Mouse (Mus musculus) cerebellum, adult (tissue): ENCODE data around the gene Grik5.

Experiments
- ATAC-seq: cut with Nextera tagmentation; 2 replicates; pipeline ENCODE4 v1.9.2; 2017; ENCODE audit warnings: mild to moderate bottlenecking, moderate library complexity, mixed read lengths; ENCODE audit not compliant: insufficient number of reproducible peaks, low FRiP score, low TSS enrichment

Gene Grik5

GRCm38 (mm10) chr7:25071979-25072715 is at the start of gene Grik5, which contains the start of gene Zfp574:
Grik5 (minus strand) TSS chr7:25072346.
Zfp574 (plus strand) TSS chr7:25072567.
- ATAC-seq: no peak

DNA sequence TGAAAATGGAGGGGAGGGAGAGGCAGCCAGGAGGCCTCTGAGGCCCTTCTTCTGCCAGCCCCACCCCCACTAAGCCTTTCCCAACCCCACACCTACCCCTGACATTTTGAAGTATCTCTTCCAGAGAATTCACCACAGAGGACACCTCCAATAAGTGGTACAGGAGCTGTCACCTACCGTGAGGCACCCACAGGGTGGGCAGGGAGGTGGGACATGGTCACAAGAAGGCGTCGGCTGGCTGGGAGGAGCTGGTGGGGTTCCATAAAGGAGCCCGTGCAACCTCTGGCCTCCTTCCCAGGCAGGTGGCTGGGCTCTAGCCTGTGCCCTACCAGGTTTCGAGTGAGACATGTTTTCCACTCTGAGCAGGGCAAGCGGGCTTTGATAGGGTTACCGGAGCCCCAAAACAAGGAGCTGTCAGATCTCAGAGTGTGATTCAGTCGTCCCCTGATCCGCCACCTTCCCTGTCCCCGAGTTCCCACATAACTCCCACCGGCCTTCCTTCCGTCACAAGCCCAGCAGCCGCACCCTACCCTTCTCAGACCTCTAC is 49.2 kb upstream of the Grik5 start:
- no peak for ATAC-seq

DNA sequence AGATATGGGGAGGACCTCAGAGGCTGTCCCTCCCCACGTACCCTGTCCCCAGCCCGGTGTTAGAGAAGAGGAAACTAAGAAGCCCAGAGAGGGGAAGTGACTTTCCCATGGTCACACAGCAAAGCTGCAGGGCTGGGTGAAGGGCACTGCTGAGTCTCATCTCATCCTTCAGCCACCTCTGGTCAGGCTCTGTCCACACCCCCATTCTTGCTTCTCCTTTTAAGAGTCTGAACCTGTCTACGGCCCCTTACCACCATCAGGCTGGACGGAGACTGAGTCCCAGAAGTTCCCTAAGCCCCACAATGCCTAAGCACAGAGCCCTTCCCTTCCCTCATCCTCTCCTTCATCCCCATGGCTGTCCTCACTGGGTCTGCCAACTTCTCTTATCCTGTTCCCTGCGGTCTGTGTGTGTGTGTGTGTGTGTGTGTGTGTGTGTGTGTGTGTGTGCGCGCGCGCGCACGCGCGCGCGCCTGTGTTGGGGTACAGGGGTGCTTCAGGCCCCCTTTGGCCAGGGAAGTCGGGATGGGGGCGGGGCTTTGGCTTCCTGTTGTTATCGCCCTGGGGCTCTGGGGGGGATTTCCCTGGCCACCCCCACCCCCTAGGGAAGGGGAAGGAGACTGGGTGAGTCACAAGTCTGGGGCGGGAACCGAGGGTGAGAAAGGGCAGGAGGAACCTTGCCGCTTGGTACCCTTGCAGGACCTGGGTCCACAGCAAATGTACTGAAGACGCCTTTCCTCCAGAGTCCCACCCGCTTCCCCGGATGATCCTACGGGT is 48.1 kb upstream of the Grik5 start:
- ATAC-seq: no peak

- no peak for ATAC-seq
Measured at GRCm38 (mm10) chr7:25112956-25113603, 40.9 kb upstream of the Grik5 start.

DNA sequence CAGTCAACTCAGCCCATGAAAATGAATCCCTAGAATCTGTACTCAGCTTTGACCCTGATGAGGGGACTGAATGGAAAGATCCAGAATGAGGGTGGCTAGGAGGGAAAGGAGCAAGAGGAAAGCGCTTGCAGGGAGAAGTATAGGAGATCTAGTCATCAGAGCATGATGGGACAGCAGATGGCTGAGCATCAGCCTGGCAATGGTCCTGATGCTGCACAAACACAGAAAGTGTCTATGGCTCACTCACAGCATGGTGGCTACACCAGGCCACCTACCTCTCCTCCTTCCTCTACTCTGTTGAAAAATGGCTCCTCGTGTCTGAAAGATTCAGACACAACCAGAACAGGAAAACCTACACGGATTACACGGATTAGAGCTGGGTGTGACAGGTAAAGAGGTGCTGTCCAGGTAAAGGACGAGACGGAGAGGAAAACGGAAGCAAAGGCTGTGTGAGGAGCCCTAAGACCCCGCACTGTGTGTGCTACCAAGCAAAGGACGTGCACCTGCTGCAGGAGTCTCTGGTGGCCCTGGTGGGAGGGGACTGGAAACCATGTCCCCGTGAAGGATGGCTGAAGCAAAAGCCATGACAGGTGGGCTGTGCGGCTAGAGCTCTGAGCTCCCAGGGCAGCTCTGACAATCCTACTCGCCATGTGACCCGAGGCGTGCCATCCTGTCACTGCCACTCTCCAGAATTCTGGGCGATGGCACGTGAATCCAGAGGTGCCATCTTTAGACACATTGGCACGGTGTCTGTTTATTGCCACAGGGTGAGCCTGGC is 40.2 kb upstream of the Grik5 start:
- peak; percentile 47; the same call in 1 of the 2 replicates for ATAC-seq

GRCm38 (mm10) chr7:25110336-25110735 is 38.2 kb upstream of the Grik5 start:
- ATAC-seq: no peak

DNA sequence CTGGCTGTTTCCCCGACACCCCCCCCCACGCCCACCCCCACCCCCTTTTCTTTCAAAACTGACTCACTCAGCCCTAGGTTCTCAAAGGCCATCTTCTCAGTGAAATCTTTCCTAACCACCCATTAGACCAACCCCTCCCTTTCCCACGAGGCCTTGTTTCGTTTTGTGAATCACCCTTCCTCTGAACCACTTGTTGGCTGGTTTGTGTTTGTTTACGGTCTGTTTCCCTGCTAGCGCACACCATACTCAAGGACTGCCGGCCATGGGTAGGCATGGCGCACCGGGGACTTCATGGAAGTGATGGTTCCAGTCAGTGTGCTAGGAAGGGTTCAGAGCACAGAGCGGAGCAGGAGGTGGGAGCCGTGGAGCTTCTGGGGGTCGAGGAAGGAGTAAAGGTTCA is 37.2 kb upstream of the Grik5 start:
- ATAC-seq: no peak

DNA sequence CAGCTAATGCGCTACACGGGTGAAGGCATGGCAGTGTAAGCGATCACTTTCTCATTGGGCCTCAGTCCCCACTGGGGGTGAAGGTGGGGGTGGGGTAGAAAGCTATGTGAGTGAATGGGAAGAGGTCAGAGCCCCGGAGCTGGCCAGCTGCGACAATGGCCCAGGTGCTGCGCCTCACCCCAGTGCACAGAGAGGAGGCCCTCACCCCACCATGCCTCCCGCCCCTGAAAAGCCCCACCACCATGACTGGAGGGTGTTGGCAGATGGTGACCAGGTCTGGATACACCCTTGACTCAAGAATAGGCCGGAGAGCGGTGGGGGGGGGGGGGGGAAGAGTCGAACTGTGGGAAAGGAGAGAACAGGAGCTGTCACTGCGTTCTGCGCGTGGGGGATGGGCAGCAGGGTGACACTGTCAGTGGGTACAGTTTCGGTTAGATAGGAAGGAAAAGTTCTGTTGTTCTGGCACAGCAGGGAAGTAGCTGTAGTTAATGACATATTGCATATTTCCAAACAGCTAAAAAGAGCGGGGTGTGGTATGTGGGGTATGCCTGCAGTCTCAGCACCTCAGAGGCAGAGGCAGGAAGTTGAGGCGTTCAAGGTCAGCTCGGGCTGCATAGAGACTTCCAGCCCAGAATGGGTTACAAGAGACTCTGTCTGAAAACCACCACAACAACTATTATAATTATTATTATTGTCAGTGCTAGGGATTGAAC is 34.8 kb upstream of the Grik5 start:
- ATAC-seq: no peak

- ATAC-seq: peak; percentile 52; the same call in 1 of the 2 replicates
Measured at GRCm38 (mm10) chr7:25105411-25106160, 33.4 kb upstream of the Grik5 start.

DNA sequence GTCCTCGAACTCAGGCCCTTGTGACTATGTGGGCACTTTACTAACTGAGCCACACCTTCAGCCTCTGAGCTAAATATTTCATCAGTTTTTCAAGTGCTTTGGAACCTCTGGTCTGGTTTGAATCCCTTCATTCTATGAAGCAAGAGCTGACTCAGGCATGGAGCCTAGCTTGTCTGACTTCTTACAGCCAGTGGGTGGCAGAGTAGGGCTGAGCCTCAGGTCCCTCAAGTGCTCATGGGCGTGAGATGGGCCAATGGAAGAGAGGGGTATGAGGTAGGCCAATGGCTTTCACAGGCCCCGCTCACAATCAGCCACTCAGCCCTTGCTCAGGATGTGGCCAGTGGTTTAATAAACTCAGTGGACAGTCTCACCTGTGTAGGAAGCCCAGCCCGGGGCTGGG is 27.4 kb upstream of the Grik5 start:
- ATAC-seq: no peak

DNA sequence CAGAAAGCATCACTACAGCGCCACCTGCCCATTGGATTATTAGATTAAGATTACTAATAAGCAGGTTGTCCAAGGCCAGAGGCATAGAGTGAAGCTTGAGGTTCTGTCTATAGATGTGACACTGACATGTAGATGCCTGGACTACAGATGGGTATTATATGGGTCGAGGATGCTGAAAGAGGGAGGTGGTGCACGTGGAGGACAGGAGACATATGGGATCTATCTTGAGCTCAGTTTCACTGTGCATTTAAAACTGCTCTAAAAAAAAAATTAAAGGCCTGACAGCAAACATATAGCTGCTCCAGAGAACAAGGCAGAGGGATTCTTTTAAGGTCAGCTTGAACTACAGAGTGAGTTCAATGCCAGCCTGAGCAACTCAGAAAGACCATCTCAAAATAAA is 26.0 kb upstream of the Grik5 start:
- no peak for ATAC-seq

GRCm38 (mm10) chr7:25089875-25090274 is 17.7 kb upstream of the Grik5 start:
- ATAC-seq: no peak

GRCm38 (mm10) chr7:25088968-25089367 is 16.8 kb upstream of the Grik5 start:
- ATAC-seq: no peak

GRCm38 (mm10) chr7:25088531-25088930 is 16.4 kb upstream of the Grik5 start:
- no peak for ATAC-seq

- no peak for ATAC-seq
Measured at GRCm38 (mm10) chr7:25087972-25088371, 15.8 kb upstream of the Grik5 start.

DNA sequence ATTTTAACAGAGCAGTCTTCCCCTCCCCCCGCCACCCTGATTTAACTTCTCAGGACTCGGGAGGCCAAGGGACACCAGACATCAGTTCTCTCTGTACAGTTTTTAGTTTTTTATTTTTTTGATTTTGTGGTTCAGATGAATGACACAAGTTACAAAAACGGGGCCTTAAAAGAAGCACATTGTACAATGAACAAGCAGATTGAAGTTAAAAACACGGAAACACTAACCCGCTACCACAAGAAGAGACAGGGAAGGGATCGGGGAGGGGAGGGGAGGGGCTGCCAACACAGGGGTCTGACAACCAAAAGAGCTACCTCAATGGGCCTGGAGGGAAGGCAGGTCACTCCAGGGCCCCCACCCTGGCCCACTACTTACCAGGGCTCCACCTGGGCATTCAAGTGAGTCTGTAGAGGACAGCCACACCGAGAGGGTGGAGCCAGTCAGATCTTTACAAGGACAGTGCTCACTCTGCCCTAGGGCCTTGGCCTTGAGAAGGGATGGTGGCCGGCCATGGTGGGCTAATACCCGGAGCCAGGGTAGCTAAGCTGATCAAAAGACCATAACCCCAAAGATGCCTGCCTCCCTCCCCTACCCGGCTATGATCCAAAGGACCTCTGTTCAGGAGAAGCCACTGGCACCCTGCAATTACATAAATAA is 15.2 kb upstream of the Grik5 start:
- ATAC-seq: no peak

DNA sequence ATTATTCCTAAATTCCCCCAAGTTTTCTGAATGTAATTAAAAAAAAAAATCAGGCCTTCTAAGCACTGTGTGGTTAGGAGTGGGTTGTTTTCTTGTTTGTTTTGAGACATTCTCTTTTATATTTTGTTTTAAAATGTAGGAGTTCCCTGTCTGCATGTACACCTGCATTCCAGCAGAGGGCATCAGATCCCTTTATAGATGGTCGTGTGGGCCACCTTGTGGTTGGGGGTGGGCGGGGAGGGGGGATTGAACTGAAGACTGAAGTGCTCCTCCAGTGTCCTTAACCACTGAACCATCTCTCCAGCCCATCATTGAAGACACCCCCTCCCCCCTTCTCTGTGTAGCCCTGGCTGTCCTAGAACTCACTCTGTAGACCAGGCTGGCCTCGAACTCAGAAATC is 14.5 kb upstream of the Grik5 start:
- no peak for ATAC-seq

GRCm38 (mm10) chr7:25084621-25085020 is 12.5 kb upstream of the Grik5 start:
- ATAC-seq: no peak
